Mouse (Mus musculus): Measurements from ENCODE around the gene Farp1.

GRCm38 (mm10) chr14:121192394-121192793 is 157.4 kb downstream of the Farp1 start:
- TF ChIP-seq POLR2A (IDR thresholded peaks at IDR 0.05; ENCODE audit: borderline replicate concordance, insufficient read depth, low read length) = no peak
- TF ChIP-seq CTCF (IDR thresholded peaks at IDR 0.05; ENCODE audit: borderline replicate concordance, insufficient read depth, low read depth, low read length) = no peak
